Mouse (Mus musculus): ENCODE data around the gene Manbal. TPM values are rescaled to one million over a fixed set of nuclear protein-coding genes. Genes with fewer than 3 reads are reported as not detected.

Manbal gene
- total RNA-seq, 1 experiment, result 39.4 TPM

- in situ Hi-C loops (cut with MboI; ENCODE audit: low sequenced_read_pairs in 2 of 2, unreplicated experiment in 2 of 2), result no loop called here
- DNase-seq (ENCODE audit: low read depth, low spot score), result no peak
- H3K36me3 ChIP-seq (ENCODE audit: control insufficient read depth, insufficient read depth, low read length, poor library complexity, severe bottlenecking), result peaks cover 16% of the 10 kb centered on the region; the same call in 1 of the 2 replicates
- no peaks in the 10 kb centered on the region for H3K9me3 ChIP-seq (ENCODE audit: control insufficient read depth, insufficient read depth, low read depth, low read length)
- H3K4me1 ChIP-seq (ENCODE audit: control insufficient read depth in 2 of 2, insufficient read depth in 2 of 2, low read length in 2 of 2, poor library complexity in 1 of 2), result peaks cover 20 to 45% of the 10 kb centered on the region in 2 experiments
- no peak overlapping the region for H3K9ac ChIP-seq (ENCODE audit: insufficient read depth, low read depth, low read length, poor library complexity, severe bottlenecking)
- no peak overlapping the region for H3K27ac ChIP-seq (ENCODE audit: insufficient read depth, low read depth, low read length, poor library complexity, severe bottlenecking)
- no peak overlapping the region for H3K4me3 ChIP-seq (ENCODE audit: insufficient read depth in 1 of 2, low read depth in 1 of 2, low read length in 2 of 2, poor library complexity in 1 of 2, severe bottlenecking in 1 of 2)
- TF ChIP-seq MAFK (IDR thresholded peaks at IDR 0.05; ENCODE audit: insufficient read depth, low read depth, low read length), result no peak
- TF ChIP-seq ZNF384 (IDR thresholded peaks at IDR 0.05; ENCODE audit: low read depth, low read length), result no peak
Observed at GRCm38 (mm10) chr2:157395960-157396359, 28.6 kb downstream of the Manbal start.

- H3K36me3 ChIP-seq (ENCODE audit: control insufficient read depth, insufficient read depth, low read length, poor library complexity, severe bottlenecking), result peaks cover 15% of the 10 kb centered on the region; the same call in 1 of the 2 replicates
- no peak overlapping the region for H3K27ac ChIP-seq (ENCODE audit: insufficient read depth, low read depth, low read length, poor library complexity, severe bottlenecking)
Observed at GRCm38 (mm10) chr2:157397376-157397775, 30.0 kb downstream of the Manbal start.

GRCm38 (mm10) chr2:157398539-157398938, 31.1 kb downstream of the Manbal start:
- peaks cover 11 to 27% of the 10 kb centered on the region in 2 experiments for H3K4me1 ChIP-seq (ENCODE audit: control insufficient read depth in 2 of 2, insufficient read depth in 2 of 2, low read length in 2 of 2, poor library complexity in 1 of 2)
- TF ChIP-seq HCFC1 (IDR thresholded peaks at IDR 0.05; ENCODE audit: borderline replicate concordance, insufficient read depth, low read length) (no peak), ZNF384 (IDR thresholded peaks at IDR 0.05; ENCODE audit: low read depth, low read length) (no peak), CHD2 (IDR thresholded peaks at IDR 0.05; ENCODE audit: low read depth, low read length) (no peak), MAFK (IDR thresholded peaks at IDR 0.05; ENCODE audit: insufficient read depth, low read depth, low read length) (no peak), ZC3H11A (IDR thresholded peaks at IDR 0.05; ENCODE audit: borderline replicate concordance, low read depth, low read length) (no peak)
- H3K36me3 ChIP-seq (ENCODE audit: control insufficient read depth, insufficient read depth, low read length, poor library complexity, severe bottlenecking), result peaks cover 15% of the 10 kb centered on the region; the same call in 1 of the 2 replicates
- in situ Hi-C loops (cut with MboI; ENCODE audit: low sequenced_read_pairs in 2 of 2, unreplicated experiment in 2 of 2), result no loop called here
- no peak overlapping the region for H3K27ac ChIP-seq (ENCODE audit: insufficient read depth, low read depth, low read length, poor library complexity, severe bottlenecking)
- no peak overlapping the region for H3K4me3 ChIP-seq (ENCODE audit: insufficient read depth in 1 of 2, low read depth in 1 of 2, low read length in 2 of 2, poor library complexity in 1 of 2, severe bottlenecking in 1 of 2)
- H3K9ac ChIP-seq (ENCODE audit: insufficient read depth, low read depth, low read length, poor library complexity, severe bottlenecking), result no peak overlapping the region
- no peaks in the 10 kb centered on the region for H3K9me3 ChIP-seq (ENCODE audit: control insufficient read depth, insufficient read depth, low read depth, low read length)
- no peak for DNase-seq (ENCODE audit: low read depth, low spot score)

More at GRCm38 (mm10) chr2:157397376-157397775, 30.0 kb downstream of the Manbal start:
- in situ Hi-C loops (cut with MboI; ENCODE audit: low sequenced_read_pairs in 2 of 2, unreplicated experiment in 2 of 2), result no loop called here
- no peak for TF ChIP-seq HCFC1 (IDR thresholded peaks at IDR 0.05; ENCODE audit: borderline replicate concordance, insufficient read depth, low read length)
- no peak for TF ChIP-seq CHD2 (IDR thresholded peaks at IDR 0.05; ENCODE audit: low read depth, low read length)
- TF ChIP-seq ZNF384 (IDR thresholded peaks at IDR 0.05; ENCODE audit: low read depth, low read length), result no peak
- no peak for TF ChIP-seq MAFK (IDR thresholded peaks at IDR 0.05; ENCODE audit: insufficient read depth, low read depth, low read length)
- no peak for TF ChIP-seq ZC3H11A (IDR thresholded peaks at IDR 0.05; ENCODE audit: borderline replicate concordance, low read depth, low read length)
- DNase-seq (ENCODE audit: low read depth, low spot score), result no peak
- Histone ChIP-seq H3K4me3 (ENCODE audit: insufficient read depth in 1 of 2, low read depth in 1 of 2, low read length in 2 of 2, poor library complexity in 1 of 2, severe bottlenecking in 1 of 2) (no peak overlapping the region), H3K9me3 (ENCODE audit: control insufficient read depth, insufficient read depth, low read depth, low read length) (no peaks in the 10 kb centered on the region), H3K9ac (ENCODE audit: insufficient read depth, low read depth, low read length, poor library complexity, severe bottlenecking) (no peak overlapping the region), H3K4me1 (ENCODE audit: control insufficient read depth in 2 of 2, insufficient read depth in 2 of 2, low read length in 2 of 2, poor library complexity in 1 of 2) (peaks cover 18 to 36% of the 10 kb centered on the region in 2 experiments)

GRCm38 (mm10) chr2:157399797-157400196, 32.4 kb downstream of the Manbal start:
- H3K4me1 ChIP-seq (ENCODE audit: control insufficient read depth in 2 of 2, insufficient read depth in 2 of 2, low read length in 2 of 2, poor library complexity in 1 of 2), result peaks cover under 1 to 20% of the 10 kb centered on the region in 2 experiments; a peak in 3 of 4 replicates
- no peak for DNase-seq (ENCODE audit: low read depth, low spot score)
- no peaks in the 10 kb centered on the region for H3K9me3 ChIP-seq (ENCODE audit: control insufficient read depth, insufficient read depth, low read depth, low read length)
- TF ChIP-seq CHD2 (IDR thresholded peaks at IDR 0.05; ENCODE audit: low read depth, low read length) (no peak), ZNF384 (IDR thresholded peaks at IDR 0.05; ENCODE audit: low read depth, low read length) (no peak), MAFK (IDR thresholded peaks at IDR 0.05; ENCODE audit: insufficient read depth, low read depth, low read length) (no peak), ZC3H11A (IDR thresholded peaks at IDR 0.05; ENCODE audit: borderline replicate concordance, low read depth, low read length) (no peak), HCFC1 (IDR thresholded peaks at IDR 0.05; ENCODE audit: borderline replicate concordance, insufficient read depth, low read length) (no peak)
- no peak overlapping the region for H3K27ac ChIP-seq (ENCODE audit: insufficient read depth, low read depth, low read length, poor library complexity, severe bottlenecking)
- H3K9ac ChIP-seq (ENCODE audit: insufficient read depth, low read depth, low read length, poor library complexity, severe bottlenecking), result no peak overlapping the region
- peaks cover 15% of the 10 kb centered on the region; the same call in 1 of the 2 replicates for H3K36me3 ChIP-seq (ENCODE audit: control insufficient read depth, insufficient read depth, low read length, poor library complexity, severe bottlenecking)
- no peak overlapping the region for H3K4me3 ChIP-seq (ENCODE audit: insufficient read depth in 1 of 2, low read depth in 1 of 2, low read length in 2 of 2, poor library complexity in 1 of 2, severe bottlenecking in 1 of 2)
- in situ Hi-C loops (cut with MboI; ENCODE audit: low sequenced_read_pairs in 2 of 2, unreplicated experiment in 2 of 2), result no loop called here

- no peak overlapping the region for H3K27ac ChIP-seq (ENCODE audit: insufficient read depth, low read depth, low read length, poor library complexity, severe bottlenecking)
Observed at GRCm38 (mm10) chr2:157400491-157400890, 33.1 kb downstream of the Manbal start.

More at GRCm38 (mm10) chr2:157400491-157400890, 33.1 kb downstream of the Manbal start:
- peaks cover 0 to 14% of the 10 kb centered on the region in 2 experiments; a peak in 2 of 4 replicates for H3K4me1 ChIP-seq (ENCODE audit: control insufficient read depth in 2 of 2, insufficient read depth in 2 of 2, low read length in 2 of 2, poor library complexity in 1 of 2)
- H3K9ac ChIP-seq (ENCODE audit: insufficient read depth, low read depth, low read length, poor library complexity, severe bottlenecking), result no peak overlapping the region
- peaks cover 13% of the 10 kb centered on the region; the same call in 1 of the 2 replicates for H3K36me3 ChIP-seq (ENCODE audit: control insufficient read depth, insufficient read depth, low read length, poor library complexity, severe bottlenecking)
- in situ Hi-C loops (cut with MboI; ENCODE audit: low sequenced_read_pairs in 2 of 2, unreplicated experiment in 2 of 2), result no loop called here
- H3K9me3 ChIP-seq (ENCODE audit: control insufficient read depth, insufficient read depth, low read depth, low read length), result no peaks in the 10 kb centered on the region
- no peak overlapping the region for H3K4me3 ChIP-seq (ENCODE audit: insufficient read depth in 1 of 2, low read depth in 1 of 2, low read length in 2 of 2, poor library complexity in 1 of 2, severe bottlenecking in 1 of 2)
- no peak for DNase-seq (ENCODE audit: low read depth, low spot score)
- TF ChIP-seq ZNF384 (IDR thresholded peaks at IDR 0.05; ENCODE audit: low read depth, low read length) (no peak), MAFK (IDR thresholded peaks at IDR 0.05; ENCODE audit: insufficient read depth, low read depth, low read length) (no peak), ZC3H11A (IDR thresholded peaks at IDR 0.05; ENCODE audit: borderline replicate concordance, low read depth, low read length) (no peak), HCFC1 (IDR thresholded peaks at IDR 0.05; ENCODE audit: borderline replicate concordance, insufficient read depth, low read length) (no peak)

Data from ES-E14 (cell line).